Mouse (Mus musculus) spleen, postnatal 0 days (tissue): ENCODE results near the gene Tmem201. TPM values are rescaled to one million over a fixed set of nuclear protein-coding genes. Genes with fewer than 3 reads are reported as not detected.

Source experiments
- polyA plus RNA-seq: library from polyadenylated mRNA; unstranded; fragments of >200 nt; fragmentation: Nextera tagmentation; extraction: Ambion mirVana; gene quantifications from 2 replicates; pipeline ENCODE4 v1.2.1, GENCODE M21; 2015

The Tmem201 gene
- polyA plus RNA-seq: 8.0 and 8.7 TPM in 2 replicates

GRCm38 (mm10) chr4:149737383-149738324 is at the start of gene Tmem201:
TSS of gene Tmem201 (minus strand) at chr4:149738044.

GRCm38 (mm10) chr4:149774094-149774470 is 36.2 kb upstream of the Tmem201 start, which contains the start of gene Slc25a33:
TSS of gene Slc25a33 (minus strand) at chr4:149774277.

GRCm38 (mm10) chr4:149702210-149702979 is 35.4 kb downstream of the Tmem201 start, which contains the start of gene Pik3cd:
TSS of gene Pik3cd (minus strand) at chr4:149702571.

Other genes starting within 250 kb of the Tmem201 start
- 23.7 and 30.4 TPM in 2 replicates for gene Ctnnbip1, start 219.8 kb downstream of the Tmem201 start, polyA plus RNA-seq
- 9.9 and 10.6 TPM in 2 replicates for gene Clstn1, start 151.6 kb downstream of the Tmem201 start, polyA plus RNA-seq
- gene Pik3cd, start 35.5 kb downstream of the Tmem201 start, polyA plus RNA-seq: 14.1 and 20.1 TPM in 2 replicates
- 3.9 and 4.9 TPM in 2 replicates for gene Slc25a33, start 36.2 kb upstream of the Tmem201 start, polyA plus RNA-seq
- gene Spsb1, start 217.0 kb upstream of the Tmem201 start, polyA plus RNA-seq: 5.7 and 6.3 TPM in 2 replicates